Mouse (Mus musculus): Measurements from ENCODE around the gene Crispld2. TPM values are rescaled to one million over a fixed set of nuclear protein-coding genes. Genes with fewer than 3 reads are reported as not detected.
A peak's percentile ranks its signal among the peaks of the same experiment; 100 is the strongest.

Crispld2 gene
- total RNA-seq, 2 experiments from 2014 or later = 2.2 to 2.9 TPM

DNA sequence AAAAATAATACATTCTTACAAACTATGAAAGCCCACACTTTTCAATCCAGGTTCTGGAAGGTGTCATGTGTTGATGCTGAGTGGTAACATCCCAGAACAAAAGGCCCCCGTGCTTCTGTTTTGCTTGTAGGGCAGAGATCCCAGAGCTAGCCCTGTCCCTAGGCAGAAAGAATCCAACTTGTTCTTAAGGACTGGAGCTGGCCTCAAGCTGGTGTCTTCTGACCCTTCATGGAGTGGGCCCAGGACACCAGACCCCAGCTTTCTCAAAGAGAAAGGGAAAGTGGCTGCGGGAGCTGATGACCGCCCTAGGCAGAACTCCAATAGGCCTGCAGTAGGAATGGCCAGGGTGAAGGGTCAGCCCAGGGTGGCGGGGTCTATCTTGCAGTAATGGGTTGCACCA lies 5.0 kb downstream of the Crispld2 start:
- no peak for DNase-seq (ENCODE audit: low spot score in 2 of 2)

DNA sequence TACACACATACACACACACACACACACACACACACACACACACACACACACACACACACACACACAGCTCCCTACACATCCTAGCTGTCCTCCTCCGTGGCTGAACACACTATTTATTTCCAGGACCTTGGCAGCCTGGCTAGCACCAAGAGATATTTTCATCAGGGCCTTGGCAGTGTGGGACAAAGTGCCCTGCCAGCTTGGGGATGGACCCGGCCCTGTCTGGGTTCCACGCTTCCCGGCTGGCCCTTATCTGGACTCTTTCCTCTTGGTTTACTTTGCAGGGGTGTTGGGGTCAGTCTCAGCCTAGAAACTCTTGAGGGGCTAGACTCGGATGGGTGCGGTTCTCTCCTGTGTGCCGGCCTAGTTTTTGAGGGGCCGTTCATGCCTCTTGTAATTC lies 8.2 kb downstream of the Crispld2 start:
- no peak for DNase-seq (ENCODE audit: low spot score in 2 of 2)

DNA sequence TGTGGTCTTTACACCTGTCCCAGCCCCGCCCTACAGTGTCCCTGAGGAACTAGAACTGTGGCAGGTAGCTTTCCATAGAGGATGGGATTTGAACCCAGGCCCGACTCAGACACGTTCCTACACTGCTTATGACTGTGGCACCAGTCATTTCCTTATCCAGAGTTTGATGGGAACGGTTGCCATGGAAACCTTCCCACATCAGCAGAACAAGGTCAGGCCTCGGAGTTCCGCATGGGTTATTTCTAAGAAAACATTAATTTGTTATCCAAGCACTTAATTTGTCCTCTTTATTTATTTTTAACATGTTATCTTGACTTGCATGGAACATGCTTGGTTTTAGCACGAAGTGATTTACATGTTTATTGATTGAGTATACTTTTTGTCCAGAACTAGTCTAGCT lies 9.5 kb downstream of the Crispld2 start:
- no peak for DNase-seq (ENCODE audit: low spot score in 2 of 2)

DNA sequence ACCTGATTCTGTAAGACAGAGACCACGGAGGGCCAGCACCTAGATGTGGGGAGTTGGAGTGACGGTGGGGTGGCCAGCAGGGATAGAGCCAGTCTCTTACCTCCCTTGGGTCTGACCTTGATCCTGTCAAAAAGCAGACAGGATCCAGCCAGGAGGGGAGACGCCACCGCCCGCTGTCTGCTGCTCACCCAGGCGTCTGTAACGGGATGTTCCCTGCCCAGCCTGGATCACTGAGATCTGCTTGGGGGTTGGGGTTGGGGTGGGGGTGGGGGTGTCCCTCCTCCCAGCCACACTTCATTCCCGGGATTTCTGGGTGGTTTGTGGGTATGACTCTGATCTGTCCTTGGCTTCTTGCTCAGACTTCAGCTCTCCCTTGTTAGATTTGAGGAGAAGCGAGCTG lies 10.1 kb downstream of the Crispld2 start:
- no peak for DNase-seq (ENCODE audit: low spot score in 2 of 2)

DNA sequence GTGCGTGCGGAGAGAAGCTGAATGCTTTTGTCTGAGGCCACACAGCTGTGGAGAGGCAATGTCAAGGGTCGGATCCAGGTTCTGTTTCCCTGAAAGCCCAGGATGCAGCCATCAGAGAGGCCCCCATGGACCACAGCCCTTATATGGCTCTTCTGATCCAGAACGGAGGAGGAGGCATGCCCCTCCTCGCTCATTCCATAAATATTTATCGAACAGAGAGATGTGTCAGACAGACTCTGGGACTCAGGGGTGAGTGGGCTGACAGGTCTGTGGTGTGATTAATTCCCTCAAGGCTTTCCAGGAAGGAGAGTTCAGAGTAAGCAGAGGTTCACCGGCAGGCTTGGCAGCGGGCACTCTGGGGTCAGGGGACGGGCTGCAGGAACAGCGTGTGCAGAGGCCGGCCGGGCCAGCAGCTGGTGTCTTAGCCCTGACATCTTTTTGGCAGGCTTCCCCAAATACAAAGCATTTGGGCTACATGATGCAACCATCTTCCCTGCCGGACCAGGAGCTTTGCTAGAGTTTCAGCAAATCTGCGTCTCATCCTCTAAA lies 12.0 kb downstream of the Crispld2 start:
- no peak for DNase-seq (ENCODE audit: low spot score in 2 of 2)

DNA sequence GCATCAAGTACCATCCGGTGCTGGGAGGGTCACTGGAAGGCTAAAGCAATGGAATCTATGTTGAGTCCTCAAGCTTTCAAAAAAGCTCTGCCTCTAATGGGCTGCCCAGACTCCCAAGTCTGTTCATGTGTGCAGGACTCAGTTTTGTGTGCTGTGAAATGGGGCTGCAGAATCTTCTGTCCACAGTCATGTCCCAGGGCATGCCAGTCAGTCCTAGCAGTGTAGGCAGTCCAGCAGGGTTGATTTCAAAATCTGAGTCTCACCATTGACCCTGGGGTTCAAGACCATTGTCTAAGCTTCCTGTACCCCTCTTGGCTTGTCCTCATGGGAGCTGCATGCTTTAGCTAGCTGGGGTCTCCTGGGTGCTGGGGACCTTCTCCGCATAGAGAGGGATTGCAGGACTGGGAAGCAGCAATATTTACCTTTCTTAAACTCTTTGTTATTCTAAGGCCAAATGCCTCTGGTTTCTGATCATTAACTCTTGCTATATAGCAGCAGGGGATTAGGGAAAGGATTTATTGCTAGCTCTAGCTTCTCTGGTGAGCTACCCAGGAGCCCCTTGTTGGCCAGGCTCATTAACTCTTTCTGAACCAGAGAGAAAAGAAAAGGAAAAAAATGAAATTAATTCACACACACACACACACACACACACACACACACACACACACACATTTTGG lies 12.6 kb downstream of the Crispld2 start:
- DNase-seq (ENCODE audit: low spot score in 2 of 2) = no peak

DNA sequence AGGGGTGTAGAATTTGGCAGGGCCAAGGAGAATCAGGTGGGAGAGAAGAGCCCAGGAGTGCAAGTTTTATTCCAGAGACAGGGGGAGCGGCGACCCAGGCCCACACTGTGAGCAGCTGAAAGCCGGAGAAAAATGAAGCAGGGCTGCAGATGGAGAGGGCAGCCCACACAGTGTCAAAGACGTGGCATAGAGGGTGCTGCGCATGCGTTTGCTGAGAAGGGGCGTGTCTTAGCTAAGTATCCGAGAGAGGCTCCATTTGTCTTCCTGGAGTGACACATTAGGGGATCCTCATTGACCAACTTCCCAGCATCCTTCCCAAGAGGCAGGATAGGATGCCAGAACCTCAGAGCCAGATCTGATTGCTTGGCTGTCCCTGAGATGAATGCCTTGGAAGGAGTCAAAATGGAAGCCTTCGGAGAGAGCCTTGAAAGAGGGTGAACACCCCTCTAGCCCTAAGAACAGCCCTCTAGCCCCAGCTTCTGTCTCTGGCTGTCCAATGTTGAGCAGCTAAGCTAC lies 14.5 kb downstream of the Crispld2 start:
- no peak for DNase-seq (ENCODE audit: low spot score in 2 of 2)

DNA sequence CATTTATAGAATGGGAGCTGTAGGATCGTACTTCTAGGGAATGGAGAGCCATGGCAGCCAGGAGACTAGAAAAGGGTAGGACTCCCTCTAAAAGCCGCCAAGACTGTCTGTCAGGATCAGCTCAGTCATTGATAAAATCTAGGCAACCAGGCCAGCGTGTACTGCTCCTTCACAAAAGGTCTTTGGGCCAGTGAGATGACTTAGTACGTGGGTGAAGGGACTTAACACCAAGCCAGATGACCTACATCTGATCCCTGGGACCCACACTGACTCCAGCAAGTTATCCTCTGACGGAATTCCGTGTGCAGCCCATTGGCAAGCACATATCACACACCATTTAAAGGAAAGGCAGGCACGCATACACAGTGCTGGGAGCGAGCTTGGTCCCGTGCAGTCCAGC lies 14.9 kb downstream of the Crispld2 start:
- no peak for DNase-seq (ENCODE audit: low spot score in 2 of 2)

DNA sequence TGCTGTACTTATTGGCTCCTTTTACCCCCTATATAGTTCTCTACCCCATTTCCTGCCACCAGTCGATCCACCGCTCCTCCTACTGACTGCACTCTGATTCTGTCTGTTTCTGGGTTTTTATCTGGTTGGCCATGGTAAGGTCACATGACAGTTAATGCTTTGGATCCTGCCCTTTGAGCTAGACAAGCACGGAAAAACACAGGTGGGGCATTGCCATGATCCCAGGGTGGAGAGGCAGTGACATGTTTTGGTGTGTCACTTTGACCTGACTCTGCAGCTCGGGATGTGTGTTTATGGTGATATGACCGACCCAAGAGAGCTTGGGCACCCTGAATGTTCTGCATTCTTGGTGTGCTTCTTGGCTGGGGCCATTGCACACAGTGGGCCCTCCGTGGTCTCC lies 17.0 kb downstream of the Crispld2 start:
- DNase-seq (ENCODE audit: low spot score in 2 of 2) = no peak

DNA sequence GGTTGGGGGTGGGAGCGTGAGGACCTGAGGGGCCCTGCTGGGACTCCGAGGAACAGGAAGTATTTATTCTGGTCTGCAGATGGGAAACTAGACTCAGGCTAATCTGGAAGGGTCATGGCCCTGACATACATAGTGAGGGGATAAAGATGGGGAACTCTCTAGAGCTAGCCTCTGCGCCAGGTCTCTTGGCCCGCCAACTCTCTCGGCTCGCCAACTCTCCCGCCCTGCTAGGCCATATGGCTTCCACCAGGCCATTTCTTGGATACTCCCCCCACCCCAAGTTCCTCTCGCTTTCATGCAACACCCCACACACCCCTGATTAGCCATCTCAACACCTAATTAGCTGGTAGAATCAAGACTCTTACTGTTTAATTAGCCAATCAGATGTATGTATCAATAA lies 20.3 kb downstream of the Crispld2 start:
- no peak for DNase-seq (ENCODE audit: low spot score in 2 of 2)

DNA sequence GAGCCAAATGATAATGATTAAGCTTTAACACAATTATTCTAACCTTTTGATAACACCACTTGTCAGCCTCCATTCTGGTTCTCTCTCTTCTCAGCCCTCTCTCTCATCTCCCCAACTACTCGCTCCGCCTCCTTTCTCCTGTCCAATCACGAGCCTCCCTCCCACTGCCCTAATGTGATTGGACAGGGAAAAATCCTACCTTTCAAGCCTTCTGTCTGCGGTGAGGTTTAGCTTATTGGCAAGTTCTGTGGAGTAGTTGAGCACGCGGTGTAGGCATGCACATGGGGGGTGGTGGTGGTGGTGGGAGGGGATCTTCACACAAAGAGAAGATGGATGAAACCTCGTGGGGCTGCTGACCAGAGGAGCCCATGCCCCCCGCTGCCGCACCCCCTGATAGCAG lies 20.7 kb downstream of the Crispld2 start:
- DNase-seq (ENCODE audit: low spot score in 2 of 2) = no peak

DNA sequence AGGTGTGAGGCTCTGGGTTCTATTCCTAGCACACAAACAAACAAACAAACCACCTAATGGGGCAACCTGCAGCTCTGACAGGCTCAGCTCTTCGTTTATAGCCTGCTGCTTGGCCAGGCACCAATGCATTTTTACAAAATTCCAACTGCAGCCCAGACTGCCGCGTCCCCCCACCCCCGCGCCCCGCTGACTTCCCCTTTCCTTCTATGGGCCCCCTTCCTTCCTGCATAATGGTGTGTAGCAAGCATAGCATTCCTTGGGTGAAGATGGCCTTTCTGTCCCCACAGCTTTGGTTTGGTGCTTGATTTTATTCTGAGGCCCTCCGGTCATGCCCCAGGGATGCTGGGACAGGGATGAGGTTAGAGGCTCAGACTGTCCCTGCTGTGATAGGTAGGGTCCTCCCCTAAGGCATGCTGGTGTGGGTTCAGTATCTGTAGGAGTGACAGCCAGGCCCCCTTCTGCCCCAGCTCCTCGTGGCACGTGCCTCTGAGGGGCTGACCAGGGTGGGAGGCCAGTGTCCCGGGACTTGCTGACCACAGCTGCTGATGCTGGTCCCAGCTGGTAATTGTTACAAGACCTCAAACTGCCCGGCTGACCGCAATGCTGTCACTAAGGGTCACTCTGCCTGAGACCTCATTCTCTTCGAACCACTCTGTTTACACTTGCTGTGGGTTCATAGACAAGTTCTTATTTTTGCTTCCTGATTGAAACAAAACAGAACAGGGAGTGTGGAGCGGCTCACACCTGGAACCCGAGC lies 22.2 kb downstream of the Crispld2 start:
- DNase-seq (ENCODE audit: low spot score in 2 of 2) = no peak

DNA sequence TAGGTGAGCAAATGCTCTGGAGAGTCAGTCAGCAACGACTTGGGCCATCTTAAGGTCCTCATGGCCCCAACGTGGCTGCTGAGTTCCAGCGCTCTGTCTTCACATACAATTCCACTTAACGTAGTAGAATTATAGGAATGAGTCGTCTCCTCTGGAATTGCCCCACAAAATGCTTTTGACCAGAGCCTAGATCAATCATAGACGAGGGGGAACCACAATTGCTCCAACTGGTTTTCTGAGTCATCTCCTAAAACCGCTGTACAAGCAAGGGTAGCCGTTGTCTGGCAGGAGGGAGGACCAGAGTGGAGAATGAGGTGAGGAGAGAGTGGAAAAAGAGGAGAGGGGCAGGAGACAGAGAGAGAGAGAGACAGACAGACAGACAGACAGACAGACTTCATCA lies 23.7 kb downstream of the Crispld2 start:
- no peak for DNase-seq (ENCODE audit: low spot score in 2 of 2)

DNA sequence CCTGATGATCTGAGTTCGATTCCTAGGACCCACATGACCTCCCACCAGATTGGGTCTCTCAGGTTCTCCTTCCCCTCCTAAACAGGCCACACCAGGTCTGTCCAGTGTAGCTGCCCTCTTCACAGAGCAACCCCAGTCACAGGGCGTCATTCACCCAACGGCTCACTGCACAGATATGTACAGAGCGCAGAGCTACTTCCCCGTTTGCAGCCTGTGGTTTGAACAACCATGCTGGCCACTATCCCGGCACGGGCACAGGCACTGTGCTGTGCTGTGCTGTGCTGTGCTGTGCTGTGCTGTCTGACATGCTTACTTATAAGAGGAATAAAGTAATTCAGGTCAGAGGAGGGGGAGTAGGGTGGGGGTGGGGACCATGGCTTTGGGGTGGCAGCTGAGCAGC lies 24.2 kb downstream of the Crispld2 start:
- DNase-seq (ENCODE audit: low spot score in 2 of 2) = no peak

DNA sequence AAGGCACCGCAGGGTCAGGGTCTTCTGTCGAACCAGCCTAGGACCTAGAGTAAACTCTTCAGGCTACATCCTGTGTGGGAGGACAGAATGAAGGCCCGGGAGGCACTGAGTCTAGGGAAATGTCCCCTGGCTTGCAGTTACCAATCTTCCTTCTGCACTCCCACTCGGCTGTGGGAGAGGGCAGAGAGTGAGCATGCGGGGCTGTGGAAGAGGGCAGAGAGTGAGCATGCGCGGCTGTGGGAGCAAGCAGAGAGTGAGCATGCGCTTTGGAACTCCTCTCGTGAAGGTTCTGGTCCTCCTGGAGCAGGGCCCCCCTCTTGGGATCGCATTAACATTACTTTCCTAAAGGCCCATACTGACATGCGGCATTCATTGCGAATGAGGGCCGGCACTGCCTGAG lies 25.1 kb downstream of the Crispld2 start:
- DNase-seq (ENCODE audit: low spot score in 2 of 2) = no peak

DNA sequence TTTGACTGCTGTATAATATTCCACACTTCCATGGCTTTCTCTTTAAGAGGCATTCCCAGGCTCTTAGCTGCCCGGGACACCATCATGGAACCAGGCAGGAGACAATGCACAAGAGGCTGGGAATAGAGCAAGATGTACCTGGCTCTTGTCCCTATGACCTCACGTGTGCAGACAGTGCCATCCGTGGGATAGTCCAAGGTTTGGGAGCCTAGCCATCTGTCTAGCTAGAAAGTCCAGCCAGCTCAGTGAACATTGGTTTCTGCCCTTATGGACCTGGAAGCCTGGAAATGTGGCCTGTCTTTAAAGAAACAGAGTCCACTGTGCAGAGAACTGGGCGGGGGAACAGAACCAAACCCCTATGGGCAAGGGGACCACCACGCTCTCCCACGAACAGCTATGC lies 25.5 kb downstream of the Crispld2 start:
- no peak for DNase-seq (ENCODE audit: low spot score in 2 of 2)

DNA sequence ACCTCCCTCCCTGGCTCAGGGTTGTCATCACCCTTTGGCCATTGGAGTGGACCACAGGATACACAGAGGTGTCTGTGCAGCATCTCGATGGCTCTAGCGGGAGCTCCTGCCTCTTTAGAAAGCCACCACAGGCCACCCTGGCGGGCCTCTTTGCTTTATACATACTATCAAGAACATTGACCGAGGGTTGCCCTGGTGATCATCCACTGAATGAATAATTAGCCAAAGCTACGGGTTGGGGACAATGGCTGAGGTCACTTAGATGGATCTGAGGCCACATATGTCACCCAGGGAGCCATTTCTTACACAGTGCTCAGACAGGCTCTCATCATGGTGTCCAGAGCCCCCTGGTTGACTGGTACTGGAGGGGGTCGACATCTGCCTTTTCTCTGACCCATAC lies 26.1 kb downstream of the Crispld2 start:
- DNase-seq (ENCODE audit: low spot score in 2 of 2) = no peak

DNA sequence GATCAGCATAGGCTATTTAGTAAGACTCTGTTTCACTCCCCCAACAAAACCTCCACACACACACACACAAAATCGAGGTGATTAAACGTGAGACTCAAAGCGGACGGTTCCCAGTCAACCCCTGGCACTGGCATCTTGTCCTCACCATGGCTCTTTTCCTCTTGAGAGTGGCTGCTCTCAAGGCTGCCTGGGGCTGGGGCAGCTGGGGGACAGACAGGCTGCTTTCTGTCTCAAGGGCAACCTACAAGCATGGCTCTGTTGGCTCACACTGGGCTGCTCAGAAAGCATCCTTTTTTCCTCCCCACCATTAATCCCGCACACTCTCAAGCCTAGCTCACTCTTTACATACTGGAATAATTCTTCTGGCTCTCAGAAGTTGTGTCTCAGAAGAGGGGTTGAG lies 27.1 kb downstream of the Crispld2 start:
- DNase-seq (ENCODE audit: low spot score in 2 of 2) = peak; percentile 42 to 54

DNA sequence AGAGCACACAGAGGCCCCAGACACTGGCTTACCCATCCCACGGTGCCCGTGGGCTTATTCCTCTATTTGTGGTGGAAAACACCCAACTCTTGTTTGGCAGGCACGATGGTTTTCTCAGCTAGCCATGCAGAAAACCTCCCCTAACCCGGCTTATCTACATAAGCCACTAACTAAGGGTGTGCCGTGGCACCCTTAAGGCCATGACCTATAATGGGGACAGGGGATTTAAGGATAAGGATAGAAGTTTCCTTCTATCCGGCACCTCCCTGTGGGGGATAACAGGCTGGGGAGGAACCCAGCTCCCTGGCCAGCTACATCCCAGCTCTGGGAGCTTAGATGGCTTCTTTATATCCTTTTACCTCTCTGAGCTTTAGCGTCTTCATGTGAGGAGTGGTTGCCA lies 28.1 kb downstream of the Crispld2 start:
- no peak for DNase-seq (ENCODE audit: low spot score in 2 of 2)

DNA sequence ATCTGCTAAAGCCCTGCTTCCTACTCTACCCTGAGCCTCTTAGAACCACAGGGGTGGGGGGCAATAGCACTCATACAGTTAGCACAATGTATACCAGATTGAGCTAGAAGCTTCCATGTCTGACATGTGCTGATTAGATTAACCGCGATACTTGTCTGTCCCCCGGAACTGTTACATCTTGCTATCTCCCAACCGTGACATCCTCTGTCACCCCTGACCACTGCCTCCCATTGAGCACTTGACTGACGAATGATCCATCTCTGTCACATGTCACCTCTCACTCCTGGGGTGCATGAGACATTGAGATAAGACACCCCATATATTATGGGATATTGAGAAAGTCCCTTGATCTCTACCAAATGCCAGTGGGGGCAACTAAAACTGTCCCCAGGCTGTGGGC lies 34.0 kb downstream of the Crispld2 start:
- DNase-seq (ENCODE audit: low spot score in 2 of 2) = no peak

DNA sequence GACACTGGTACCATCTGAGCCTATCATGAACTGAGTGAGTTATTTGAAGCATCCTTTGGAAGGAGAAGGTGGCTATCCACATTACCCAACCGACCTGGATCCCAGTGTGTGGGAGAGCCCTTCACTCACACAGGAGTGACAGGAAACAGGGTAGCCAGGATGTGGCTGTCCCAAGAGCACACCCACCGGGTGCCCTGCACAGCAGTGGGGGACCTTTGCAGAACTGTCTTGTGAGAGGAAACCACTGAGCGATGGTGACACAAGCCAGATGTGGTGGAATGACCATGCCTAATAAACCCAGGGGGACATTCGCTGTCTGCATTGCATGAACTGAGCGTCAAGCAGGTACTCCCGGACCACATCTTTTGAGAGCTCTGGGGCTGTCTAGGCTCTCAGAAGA lies 34.8 kb downstream of the Crispld2 start:
- DNase-seq (ENCODE audit: low spot score in 2 of 2) = no peak

DNA sequence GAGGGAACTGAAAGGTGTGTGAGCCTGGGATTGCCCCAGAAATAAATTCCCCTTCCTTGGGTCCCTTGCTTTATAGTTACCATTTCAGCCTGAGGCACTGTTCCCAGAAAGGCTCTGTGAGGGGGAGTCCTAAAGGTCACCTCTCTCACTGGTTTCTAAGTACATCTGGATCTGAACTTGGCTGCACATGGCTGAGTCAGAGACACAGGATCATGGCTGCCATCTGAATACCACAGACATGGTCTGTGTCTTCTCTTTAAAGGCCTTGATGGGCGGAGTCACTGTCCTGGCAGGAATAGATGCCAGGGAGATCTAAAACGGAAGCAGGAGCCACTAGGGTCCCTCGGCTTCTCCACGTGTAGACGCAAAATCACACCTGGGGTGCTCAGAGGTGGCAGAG lies 38.2 kb downstream of the Crispld2 start:
- no peak for DNase-seq (ENCODE audit: low spot score in 2 of 2)

Measured in layer of hippocampus, postnatal 10 days (tissue).